Mouse (Mus musculus) erythroblast, embryonic 14.5 days (primary cell): ENCODE results near the gene Mical1.

Experiments
- GATA1 ChIP-seq: IDR thresholded peaks from 2 replicates; pipeline ENCODE4 v1.6.1; 2012; ENCODE audit warnings: low read length, inconsistent platforms, mixed read lengths
- TAL1 ChIP-seq: IDR thresholded peaks from 3 replicates; pipeline ENCODE4 v1.6.1; 2012; ENCODE audit warnings: low read length, inconsistent platforms, mixed read lengths

- TF ChIP-seq GATA1 (no peak), TAL1 (no peak)
Measured at GRCm38 (mm10) chr10:41518981-41519618, 43.0 kb downstream of the Mical1 start, which contains the start of gene Cd164.
